19 mouse cellular contexts compared by ENCODE assay signal in genomic region chr17:52064618-52065017, GRCm38 (mm10).
A peak's percentile ranks its signal among the peaks of the same experiment; 100 is the strongest.
DNase-seq lines count a peak whose midpoint lies in the region; ATAC-seq lines count a peak whose summit lies in the region.
"Had no signal": no experiment of that assay in that cellular context is flagged by ENCODE, and none has a peak within 500 bp of the region (broad histone marks: within the 10 kb centered on the region; RNA-seq: fewer than 3 reads in every experiment).

No protein-coding gene starts in this region.

- peak; percentile 76 for ATAC-seq in inflammation-experienced regulatory T-cells, adult 6 months
- ATAC-seq in megakaryocyte progenitor cell, adult 5-6 weeks (replicated peaks; ENCODE audit: poor library complexity) = no peak
- ATAC-seq: forebrain, embryonic 14.5 days; forebrain, postnatal 0 days; Patski had no signal

- intact Hi-C loops in left cerebral cortex, postnatal 4 days (cut with DNase I) = no loop called here

- DNase-seq in thymus, postnatal 14 days = peak; percentile 25
- no peak for DNase-seq in thymus, adult 18-20 months
- peak; percentile 33 for DNase-seq in T-cell, adult 2 months (ENCODE audit: low spot score)
- DNase-seq in left cerebral cortex, postnatal 4 days = no peak
- no peak for DNase-seq in right cerebral cortex, adult 2 months (ENCODE audit: low spot score in 2 of 2)
- DNase-seq: adrenal gland, adult 8-10 months; B cell, adult 2 months; cerebellum, adult 11 months; cerebellum, adult 2 months; cerebellum, adult 9-11 months; cerebellum, postnatal 25 days; forebrain, postnatal 0 days; gastrocnemius, adult 2 months; gastrocnemius, postnatal 14 days; heart, adult 11 months had no signal

Comparison
In these comparisons a context has a peak if more than half of its experiments do, and no peak if none do; other contexts are left out.
1. DNase-seq: peak in thymus, postnatal 14 days (single experiment) and T-cell, adult 2 months (single experiment); none in thymus, adult 18-20 months (0 of 2), left cerebral cortex, postnatal 4 days (single experiment) and right cerebral cortex, adult 2 months (0 of 2).